Mouse (Mus musculus): ENCODE data around the gene Pnkd. TPM values are rescaled to one million over a fixed set of nuclear protein-coding genes. Genes with fewer than 3 reads are reported as not detected.

Pnkd gene
- polyA plus RNA-seq, 1 experiment from 2014 or later: 107 TPM

MicroRNA genes within 50 kb of the gene (microRNA counts, 519-probe panel; counts per million panel counts)
- microRNA mmu-miR-26b: 2,076 counts per million, percentile 4 among the panel's probes with 10 or more counts

Small RNAs within 50 kb of the gene (microRNA-seq; reads per million reads assigned to microRNA genes)
- gene Mir26b: 31,304 reads per million, percentile 99 among the genes with 10 or more reads in this experiment

Other genes with a start within 250 kb of the Pnkd start
- 10.3 and 13.4 TPM in 2 replicates for gene Tns1, start 160.5 kb upstream of the Pnkd start, polyA plus RNA-seq (2016; fragmentation: Nextera tagmentation; extraction: Ambion mirVana)
- 0.29 and 0.51 TPM in 2 replicates for gene Rufy4, start 159.4 kb upstream of the Pnkd start, polyA plus RNA-seq (2016; fragmentation: Nextera tagmentation; extraction: Ambion mirVana)
- 0.07 TPM in 1 of 2 replicates, not detected in the other for gene Cxcr2, start 130.9 kb upstream of the Pnkd start, polyA plus RNA-seq (2016; fragmentation: Nextera tagmentation; extraction: Ambion mirVana)
- gene Cxcr1, start 90.3 kb upstream of the Pnkd start, polyA plus RNA-seq (2016; fragmentation: Nextera tagmentation; extraction: Ambion mirVana): not detected in 2 replicates
- gene Arpc2, start 48.8 kb upstream of the Pnkd start, polyA plus RNA-seq (2016; fragmentation: Nextera tagmentation; extraction: Ambion mirVana): 353 and 368 TPM in 2 replicates
- gene Gpbar1, start 6.4 kb upstream of the Pnkd start, polyA plus RNA-seq (2016; fragmentation: Nextera tagmentation; extraction: Ambion mirVana): 0.25 TPM in 2 replicates
- gene Aamp, start 192 bp upstream of the Pnkd start, polyA plus RNA-seq (2016; fragmentation: Nextera tagmentation; extraction: Ambion mirVana): 241 and 246 TPM in 2 replicates
- 8.6 TPM in 2 replicates for gene Tmbim1, start 20.7 kb downstream of the Pnkd start, polyA plus RNA-seq (2016; fragmentation: Nextera tagmentation; extraction: Ambion mirVana)
- gene Catip, start 77.2 kb downstream of the Pnkd start, polyA plus RNA-seq (2016; fragmentation: Nextera tagmentation; extraction: Ambion mirVana): 0.12 and 0.22 TPM in 2 replicates
- gene Slc11a1, start 90.3 kb downstream of the Pnkd start, polyA plus RNA-seq (2016; fragmentation: Nextera tagmentation; extraction: Ambion mirVana): 1.4 and 2.2 TPM in 2 replicates
- 31.8 and 34.4 TPM in 2 replicates for gene Ctdsp1, start 106.6 kb downstream of the Pnkd start, polyA plus RNA-seq (2016; fragmentation: Nextera tagmentation; extraction: Ambion mirVana)
- 0.15 and 0.25 TPM in 2 replicates for gene Vil1, start 124.4 kb downstream of the Pnkd start, polyA plus RNA-seq (2016; fragmentation: Nextera tagmentation; extraction: Ambion mirVana)
- gene Cnot9, start 221.1 kb downstream of the Pnkd start, polyA plus RNA-seq (2016; fragmentation: Nextera tagmentation; extraction: Ambion mirVana): 103 and 104 TPM in 2 replicates